In the genomic region with DNA sequence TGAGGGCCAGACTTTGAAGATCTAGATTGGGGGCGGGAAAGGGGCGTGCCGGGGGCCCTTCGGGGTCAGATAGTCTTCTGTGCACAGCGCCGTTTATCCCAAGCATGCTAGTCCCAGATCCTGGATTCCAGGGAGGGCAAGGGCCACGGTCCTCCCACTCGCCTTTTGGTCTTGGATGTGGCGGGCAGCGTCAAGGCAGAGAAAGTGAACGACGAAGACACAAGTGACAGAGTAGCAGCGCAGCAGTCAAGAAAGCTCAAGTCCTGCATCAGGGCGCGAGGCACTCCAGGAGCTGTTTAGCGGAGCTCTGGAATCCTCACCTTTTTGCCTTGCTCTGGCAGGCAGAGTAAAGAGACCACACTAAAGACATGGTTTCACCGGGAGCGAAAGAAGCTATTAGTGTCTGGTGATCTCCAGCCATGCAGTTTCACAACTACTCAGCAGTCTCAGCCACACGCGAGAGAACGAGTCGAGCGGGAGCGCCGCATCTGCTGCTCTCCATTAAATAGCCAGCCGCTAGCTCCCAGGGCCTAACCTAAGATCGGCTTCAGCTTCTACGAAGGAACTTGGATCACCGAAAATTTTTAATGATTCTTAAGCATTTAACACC, we compare ENCODE assay signal across 14 mouse cellular contexts. TPM values are rescaled to one million over a fixed set of nuclear protein-coding genes. Genes with fewer than 3 reads are reported as not detected.
DNase-seq lines count a peak whose midpoint lies in the region; ATAC-seq and TF ChIP-seq lines count a peak whose summit lies in the region.
"Had no signal": no experiment of that assay in that cellular context is flagged by ENCODE, and none has a peak within 500 bp of the region (broad histone marks: within the 10 kb centered on the region; RNA-seq: fewer than 3 reads in every experiment).

No protein-coding gene starts in this region.

- no peaks in the 10 kb centered on the region for H3K27me3 ChIP-seq in testis, adult 2 months (ENCODE audit: control insufficient read depth, insufficient read depth, low read length)
- peaks cover 80% of the 10 kb centered on the region for H3K27me3 ChIP-seq in hindbrain, embryonic 10.5 days (ENCODE audit: insufficient read depth, poor library complexity, severe bottlenecking)
- H3K27me3 ChIP-seq in midbrain, embryonic 11.5 days (ENCODE audit: control insufficient read depth, insufficient read depth, low read length) = peaks cover 18% of the 10 kb centered on the region

- peak overlapping the region; percentile 27 for H3K4me3 ChIP-seq in testis, adult 2 months (ENCODE audit: control insufficient read depth, low read depth, low read length)
- peak overlapping the region; percentile 28; the same call in 1 of the 2 replicates for H3K4me3 ChIP-seq in hindbrain, embryonic 10.5 days
- 0 out of 2 replicates have a peak overlapping the region, but pooled peaks have one; percentile 9 for H3K4me3 ChIP-seq in midbrain, embryonic 11.5 days (ENCODE audit: low read depth, low read length)
- H3K4me3 ChIP-seq: embryonic facial prominence, embryonic 12.5 days; gastrocnemius, adult 2 months; intestine, embryonic 15.5 days; megakaryocyte, embryonic 14.5 days had no signal

- no peak for TF ChIP-seq CTCF in testis, adult 2 months (IDR thresholded peaks at IDR 0.05; ENCODE audit: control insufficient read depth, insufficient read depth, insufficient replicate concordance, low read depth, low read length)

- H3K4me1 ChIP-seq in testis, adult 2 months (ENCODE audit: control insufficient read depth, insufficient read depth, low read length) = peaks cover 8% of the 10 kb centered on the region
- peaks cover 11% of the 10 kb centered on the region for H3K4me1 ChIP-seq in hindbrain, embryonic 10.5 days (replicated peaks)
- no peaks in the 10 kb centered on the region for H3K4me1 ChIP-seq in midbrain, embryonic 11.5 days (ENCODE audit: control insufficient read depth, insufficient read depth, low read length)
- H3K4me1 ChIP-seq: embryonic facial prominence, embryonic 12.5 days; intestine, embryonic 15.5 days; megakaryocyte, embryonic 14.5 days had no signal

- WGBS in hindbrain, embryonic 10.5 days = 18% methylated on average over 29 of the region's 29 CpGs
- 19% methylated on average over 29 of the region's 29 CpGs for WGBS in midbrain, embryonic 11.5 days

- no peak overlapping the region for H3K27ac ChIP-seq in testis, adult 2 months (ENCODE audit: control insufficient read depth, insufficient read depth, low read depth, low read length)
- H3K27ac ChIP-seq in hindbrain, embryonic 10.5 days = no peak overlapping the region
- no peak overlapping the region for H3K27ac ChIP-seq in midbrain, embryonic 11.5 days (ENCODE audit: low read depth, low read length)
- H3K27ac ChIP-seq: embryonic facial prominence, embryonic 12.5 days; gastrocnemius, adult 2 months; intestine, embryonic 15.5 days had no signal

- intact Hi-C loops in gastrocnemius, postnatal 14 days (cut with DNase I; ENCODE audit: low total_unique reads) = no loop called here

- no peaks in the 10 kb centered on the region for H3K36me3 ChIP-seq in testis, adult 2 months (ENCODE audit: control insufficient read depth, insufficient read depth, low read length)
- H3K36me3 ChIP-seq in hindbrain, embryonic 10.5 days = no peaks in the 10 kb centered on the region
- H3K36me3 ChIP-seq in midbrain, embryonic 11.5 days (ENCODE audit: control insufficient read depth, insufficient read depth, low read length) = no peaks in the 10 kb centered on the region
- H3K36me3 ChIP-seq: embryonic facial prominence, embryonic 12.5 days; intestine, embryonic 15.5 days had no signal

- peak overlapping the region; percentile 24 for H3K9ac ChIP-seq in midbrain, embryonic 11.5 days (ENCODE audit: low read length)
- H3K9ac ChIP-seq: embryonic facial prominence, embryonic 12.5 days; intestine, embryonic 15.5 days had no signal

- no peaks in the 10 kb centered on the region for H3K9me3 ChIP-seq in hindbrain, embryonic 10.5 days
- H3K9me3 ChIP-seq in midbrain, embryonic 11.5 days (ENCODE audit: control insufficient read depth, low read length) = no peaks in the 10 kb centered on the region
- H3K9me3 ChIP-seq: embryonic facial prominence, embryonic 12.5 days; intestine, embryonic 15.5 days had no signal

- H3K4me2 ChIP-seq in midbrain, embryonic 11.5 days = peak overlapping the region; percentile 15; the same call in 1 of the 2 replicates
- H3K4me2 ChIP-seq: embryonic facial prominence, embryonic 12.5 days; intestine, embryonic 15.5 days had no signal

- TF ChIP-seq POLR2A in testis, adult 2 months (IDR thresholded peaks at IDR 0.05; ENCODE audit: control insufficient read depth, low read depth, low read length) = no peak

- no peak for DNase-seq in testis, postnatal 10 days (ENCODE audit: low spot score)
- peak; percentile 46 for DNase-seq in hindbrain, embryonic 10.5 days (ENCODE audit: low spot score)
- DNase-seq in midbrain, embryonic 11.5 days (ENCODE audit: low spot score, missing footprints) = peak; percentile 92
- no peak for DNase-seq in T-cell, adult 2 months (ENCODE audit: low spot score)
- DNase-seq in gastrocnemius, postnatal 14 days = no peak
- DNase-seq in lung, postnatal 4 days = no peak
- DNase-seq: gastrocnemius, adult 2 months had no signal

- no peak for ATAC-seq in midbrain, embryonic 11.5 days (ENCODE audit: low FRiP score)
- ATAC-seq: activated CD4-positive, CD25-positive, alpha-beta regulatory T cell, adult 4 months; intestine, embryonic 15.5 days had no signal

RNA-seq across cellular contexts. Expression of gene Zic3, which starts 7.1 kb away (rescaled TPM):
- 2.5 and 3.0 TPM in 2 replicates for polyA plus RNA-seq in testis, adult 2 months (2012; rRNA removed)
- polyA plus RNA-seq in hindbrain, embryonic 10.5 days (2016; fragmentation: Nextera tagmentation; extraction: Ambion mirVana) = 16.1 and 20.1 TPM in 2 replicates
- polyA plus RNA-seq in midbrain, embryonic 11.5 days (2014; fragmentation: Nextera tagmentation; extraction: Ambion mirVana) = 28.7 and 29.8 TPM in 2 replicates
- not detected for total RNA-seq in gastrocnemius, postnatal 14 days (2021)
- total RNA-seq: gastrocnemius, adult 2 months had no signal
- polyA plus RNA-seq: activated CD4-positive, CD25-positive, alpha-beta regulatory T cell, adult 4 months; intestine, embryonic 15.5 days; liver, embryonic 16.5 days; stomach, embryonic 16.5 days had no signal

Comparison
In these comparisons a context has a peak if more than half of its experiments do, and no peak if none do; other contexts are left out.
1. DNase-seq: peak in hindbrain, embryonic 10.5 days (single experiment) and midbrain, embryonic 11.5 days (single experiment); none in testis, postnatal 10 days (single experiment), T-cell, adult 2 months (single experiment), gastrocnemius, postnatal 14 days (single experiment) and lung, postnatal 4 days (0 of 2).
2. Peak in every context shown above with its lines, with median percentiles within 50 percentile points of each other: H3K4me3 ChIP-seq.